Mouse (Mus musculus): ENCODE data around the gene Apob. TPM values are rescaled to one million over a fixed set of nuclear protein-coding genes. Genes with fewer than 3 reads are reported as not detected.

Apob gene
- total and polyA plus RNA-seq, 3 experiments, result 0.01 TPM; not detected in 2

- no peaks in the 10 kb centered on the region for H3K4me1 ChIP-seq (ENCODE audit: control insufficient read depth in 1 of 2, insufficient read depth in 2 of 2)
- no peak overlapping the region for H3K27ac ChIP-seq (ENCODE audit: insufficient read depth, low read depth)
- no peaks in the 10 kb centered on the region for H3K79me2 ChIP-seq (replicated peaks; ENCODE audit: control insufficient read depth, extremely low read depth, insufficient read depth, poor library complexity, severe bottlenecking)
- H3K4me3 ChIP-seq (replicated peaks in 1 of 3; ENCODE audit: low read depth in 2 of 3, low read length in 2 of 3, poor library complexity in 1 of 3), result no peak overlapping the region
- H3K9ac ChIP-seq (ENCODE audit: insufficient read depth, low read depth), result no peak overlapping the region
- in situ Hi-C loops (cut with MboI; ENCODE audit: low pct_ligation_motif_present, low pct_unique_long_range_greater_than_20kb, low sequenced_read_pairs) (no loop called here), dilution Hi-C loops (cut with MboI; ENCODE audit: extremely low pct_ligation_motif_present, extremely low pct_unique_long_range_greater_than_20kb, low sequenced_read_pairs) (no loop called here)
- H3K9me3 ChIP-seq (replicated peaks; ENCODE audit: low read length), result no peaks in the 10 kb centered on the region
- TF ChIP-seq UBTF (IDR thresholded peaks at IDR 0.05; ENCODE audit: low read depth, low read length) (no peak), KAT2A (IDR thresholded peaks at IDR 0.05; ENCODE audit: insufficient replicate concordance, low read length) (no peak), JUND (conservative IDR thresholded peaks at IDR 0.05; ENCODE audit: low read depth, low read length) (no peak), POLR2A (IDR thresholded peaks at IDR 0.05; ENCODE audit: low read depth, low read length) (no peak), PAX5 (IDR thresholded peaks at IDR 0.05; ENCODE audit: low read length) (no peak), MAZ (IDR thresholded peaks at IDR 0.05; ENCODE audit: low read depth, low read length) (no peak), POLR2AphosphoS2 (IDR thresholded peaks at IDR 0.05; ENCODE audit: low read depth, low read length) (no peak), TCF12 (IDR thresholded peaks at IDR 0.05; ENCODE audit: low read depth, low read length) (no peak), MAX (IDR thresholded peaks at IDR 0.05; ENCODE audit: low read length) (no peak), EP300 (IDR thresholded peaks at IDR 0.05; ENCODE audit: low read length) (no peak)
- no peak for DNase-seq (ENCODE audit: extremely low read depth)
- no peaks in the 10 kb centered on the region for H3K27me3 ChIP-seq (replicated peaks)
- no peak overlapping the region for H3K4me2 ChIP-seq (ENCODE audit: insufficient read depth, low read depth, poor library complexity, severe bottlenecking)
- H3K36me3 ChIP-seq (replicated peaks in 1 of 2; ENCODE audit: control insufficient read depth in 1 of 2, insufficient read depth in 1 of 2, low read length in 1 of 2), result no peaks in the 10 kb centered on the region
These were observed 6.6 kb upstream of the Apob start for GRCm38 (mm10) chr12:7970817-7971216.

- H3K36me3 ChIP-seq (replicated peaks in 1 of 2; ENCODE audit: control insufficient read depth in 1 of 2, insufficient read depth in 1 of 2, low read length in 1 of 2), result no peaks in the 10 kb centered on the region
- no peak for TF ChIP-seq RCOR1 (conservative IDR thresholded peaks at IDR 0.05; ENCODE audit: low read depth, low read length)
- TF ChIP-seq MAFK (IDR thresholded peaks at IDR 0.05; ENCODE audit: insufficient replicate concordance, low read length), result no peak
- no peak for TF ChIP-seq ZC3H11A (IDR thresholded peaks at IDR 0.05; ENCODE audit: low read depth, low read length)
- no peak for TF ChIP-seq EP300 (IDR thresholded peaks at IDR 0.05; ENCODE audit: low read length)
- TF ChIP-seq BHLHE40 (IDR thresholded peaks at IDR 0.05; ENCODE audit: low read depth, low read length), result no peak
- TF ChIP-seq SMC3 (IDR thresholded peaks at IDR 0.05; ENCODE audit: low read depth, low read length), result no peak
- TF ChIP-seq MXI1 (IDR thresholded peaks at IDR 0.05; ENCODE audit: low read depth, low read length), result no peak
- no peak for TF ChIP-seq E2F4 (IDR thresholded peaks at IDR 0.05; ENCODE audit: insufficient replicate concordance, low read depth, low read length)
These were observed 5.7 kb upstream of the Apob start for GRCm38 (mm10) chr12:7971736-7972135.

More at GRCm38 (mm10) chr12:7971736-7972135, 5.7 kb upstream of the Apob start:
- Histone ChIP-seq H3K4me3 (replicated peaks in 1 of 3; ENCODE audit: low read depth in 2 of 3, low read length in 2 of 3, poor library complexity in 1 of 3) (no peak overlapping the region), H3K4me2 (ENCODE audit: insufficient read depth, low read depth, poor library complexity, severe bottlenecking) (no peak overlapping the region), H3K4me1 (ENCODE audit: control insufficient read depth in 1 of 2, insufficient read depth in 2 of 2) (no peaks in the 10 kb centered on the region), H3K9ac (ENCODE audit: insufficient read depth, low read depth) (no peak overlapping the region), H3K27me3 (replicated peaks) (no peaks in the 10 kb centered on the region), H3K79me2 (replicated peaks; ENCODE audit: control insufficient read depth, extremely low read depth, insufficient read depth, poor library complexity, severe bottlenecking) (no peaks in the 10 kb centered on the region), H3K27ac (ENCODE audit: insufficient read depth, low read depth) (no peak overlapping the region), H3K9me3 (replicated peaks; ENCODE audit: low read length) (no peaks in the 10 kb centered on the region)
- dilution Hi-C loops (cut with MboI; ENCODE audit: extremely low pct_ligation_motif_present, extremely low pct_unique_long_range_greater_than_20kb, low sequenced_read_pairs), result no loop called here
- no peak for DNase-seq (ENCODE audit: extremely low read depth)
- in situ Hi-C loops (cut with MboI; ENCODE audit: low pct_ligation_motif_present, low pct_unique_long_range_greater_than_20kb, low sequenced_read_pairs), result no loop called here

Data from CH12.LX (cell line).